Mouse (Mus musculus): ENCODE measurements around the gene Gm4737. TPM values are rescaled to one million over a fixed set of nuclear protein-coding genes. Genes with fewer than 3 reads are reported as not detected.
"Not testable (repeated sequence)": the region's sequence is repeated elsewhere in the genome, so short reads cannot be mapped to it uniquely, and the experiment has no call there.

Gm4737 gene
- polyA plus RNA-seq (2012; rRNA removed), result 7.3 and 8.0 TPM in 2 replicates

GRCm38 (mm10) chr16:46154832-46155231 is at the start of gene Gm4737:
Gm4737 (minus strand) TSS chr16:46155077.
- 93% methylated on average over 15 of the region's 16 CpGs for WGBS
- not testable (repeated sequence) for DNase-seq; H3K4me3 ChIP-seq (replicated peaks; ENCODE audit: extremely low read depth, low read depth, low read length); H3K4me1 ChIP-seq (ENCODE audit: control insufficient read depth, insufficient read depth, low read length)

DNA sequence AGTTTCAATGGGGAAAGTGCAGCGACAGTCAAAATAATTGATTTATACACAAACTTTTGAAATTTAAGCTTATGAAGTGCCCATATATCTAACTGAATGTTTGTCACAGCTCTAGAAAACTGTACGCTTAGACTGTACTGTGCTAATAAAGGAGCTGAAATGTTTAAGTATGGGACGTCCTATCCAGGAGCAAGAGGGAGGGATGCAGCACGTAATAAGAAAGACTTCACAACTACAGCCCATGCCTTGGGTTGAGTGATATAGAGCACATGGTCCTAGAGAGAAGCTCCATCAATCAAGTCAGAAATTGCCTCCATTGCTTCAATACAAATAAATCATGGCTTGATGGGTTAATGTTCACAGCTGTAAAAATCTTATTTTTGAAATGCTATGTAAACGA is 40.9 kb upstream of the Gm4737 start:
- TF ChIP-seq CTCF (IDR thresholded peaks at IDR 0.05; ENCODE audit: insufficient read depth, low read length) (no peak), POLR2A (IDR thresholded peaks at IDR 0.05; ENCODE audit: borderline replicate concordance, extremely low read depth, low read depth, low read length) (no peak)
- DNase-seq, result no peak
- Histone ChIP-seq H3K4me3 (replicated peaks; ENCODE audit: extremely low read depth, low read depth, low read length) (no peak overlapping the region), H3K4me1 (ENCODE audit: control insufficient read depth, insufficient read depth, low read length) (no peaks in the 10 kb centered on the region)
- 75% methylated on average over 5 of the region's 5 CpGs for WGBS

- H3K4me1 ChIP-seq (ENCODE audit: control insufficient read depth, insufficient read depth, low read length), result no peaks in the 10 kb centered on the region
- TF ChIP-seq CTCF (IDR thresholded peaks at IDR 0.05; ENCODE audit: insufficient read depth, low read length), result no peak
- no peak for TF ChIP-seq POLR2A (IDR thresholded peaks at IDR 0.05; ENCODE audit: borderline replicate concordance, extremely low read depth, low read depth, low read length)
- H3K4me3 ChIP-seq (replicated peaks; ENCODE audit: extremely low read depth, low read depth, low read length), result no peak overlapping the region
- WGBS, result 80% methylated on average over 5 of the region's 5 CpGs
- DNase-seq, result no peak
Measured at GRCm38 (mm10) chr16:46183096-46183495, 28.2 kb upstream of the Gm4737 start.

DNA sequence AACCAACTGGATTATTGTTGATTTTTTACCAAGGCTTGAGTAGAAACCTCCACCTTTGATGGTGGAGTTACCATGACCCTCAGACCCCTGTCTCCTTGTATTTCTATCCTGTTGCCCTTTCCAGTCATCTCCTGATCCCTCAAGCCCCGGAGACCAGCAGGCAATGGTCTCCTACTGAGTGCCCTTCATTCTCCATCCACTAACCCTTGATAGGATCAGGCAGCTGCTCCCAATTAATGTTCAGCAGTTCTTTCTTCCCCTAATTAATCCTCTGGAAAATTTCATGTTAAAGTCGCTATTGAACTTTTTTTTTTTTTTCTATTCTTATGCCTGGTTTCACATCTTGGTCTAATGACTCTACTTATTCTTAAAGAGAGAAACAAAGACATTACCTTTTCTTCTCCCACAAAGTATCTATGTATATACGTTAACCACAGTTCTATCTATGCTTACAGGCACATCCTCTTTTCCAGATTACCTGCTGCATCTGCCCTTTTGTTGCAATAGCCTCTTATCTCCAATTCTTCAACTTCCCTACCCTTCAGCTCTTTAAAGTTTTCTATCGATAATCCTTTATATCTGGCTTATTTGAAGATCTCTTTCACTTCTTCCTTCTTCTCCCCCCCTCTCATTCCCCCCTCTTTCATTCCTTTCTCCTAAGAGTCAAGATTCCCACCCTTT is 23.4 kb upstream of the Gm4737 start:
- no peak for DNase-seq
- TF ChIP-seq CTCF (IDR thresholded peaks at IDR 0.05; ENCODE audit: insufficient read depth, low read length) (no peak), POLR2A (IDR thresholded peaks at IDR 0.05; ENCODE audit: borderline replicate concordance, extremely low read depth, low read depth, low read length) (no peak)
- Histone ChIP-seq H3K4me1 (ENCODE audit: control insufficient read depth, insufficient read depth, low read length) (no peaks in the 10 kb centered on the region), H3K4me3 (replicated peaks; ENCODE audit: extremely low read depth, low read depth, low read length) (no peak overlapping the region)
- WGBS, result 70% methylated on average over 4 of the region's 4 CpGs

- no peak for DNase-seq
- Histone ChIP-seq H3K4me1 (ENCODE audit: control insufficient read depth, insufficient read depth, low read length) (no peaks in the 10 kb centered on the region), H3K4me3 (replicated peaks; ENCODE audit: extremely low read depth, low read depth, low read length) (no peak overlapping the region)
- no peak for TF ChIP-seq CTCF (IDR thresholded peaks at IDR 0.05; ENCODE audit: insufficient read depth, low read length)
- TF ChIP-seq POLR2A (IDR thresholded peaks at IDR 0.05; ENCODE audit: borderline replicate concordance, extremely low read depth, low read depth, low read length), result no peak
Measured at GRCm38 (mm10) chr16:46173039-46173438, 18.2 kb upstream of the Gm4737 start.

- no peak overlapping the region for H3K4me3 ChIP-seq (replicated peaks; ENCODE audit: extremely low read depth, low read depth, low read length)
- no peaks in the 10 kb centered on the region for H3K4me1 ChIP-seq (ENCODE audit: control insufficient read depth, insufficient read depth, low read length)
- DNase-seq, result no peak
- 73% methylated on average over 3 of the region's 3 CpGs for WGBS
- TF ChIP-seq POLR2A (IDR thresholded peaks at IDR 0.05; ENCODE audit: borderline replicate concordance, extremely low read depth, low read depth, low read length) (no peak), CTCF (IDR thresholded peaks at IDR 0.05; ENCODE audit: insufficient read depth, low read length) (no peak)
Measured at GRCm38 (mm10) chr16:46166971-46167370, 12.1 kb upstream of the Gm4737 start.

GRCm38 (mm10) chr16:46165305-46165704 is 10.4 kb upstream of the Gm4737 start:
- no peak for TF ChIP-seq CTCF (IDR thresholded peaks at IDR 0.05; ENCODE audit: insufficient read depth, low read length)
- TF ChIP-seq POLR2A (IDR thresholded peaks at IDR 0.05; ENCODE audit: borderline replicate concordance, extremely low read depth, low read depth, low read length), result no peak
- H3K4me3 ChIP-seq (replicated peaks; ENCODE audit: extremely low read depth, low read depth, low read length), result no peak overlapping the region
- no peak for DNase-seq
- WGBS, result 63% methylated on average over 4 of the region's 4 CpGs
- H3K4me1 ChIP-seq (ENCODE audit: control insufficient read depth, insufficient read depth, low read length), result no peaks in the 10 kb centered on the region

DNA sequence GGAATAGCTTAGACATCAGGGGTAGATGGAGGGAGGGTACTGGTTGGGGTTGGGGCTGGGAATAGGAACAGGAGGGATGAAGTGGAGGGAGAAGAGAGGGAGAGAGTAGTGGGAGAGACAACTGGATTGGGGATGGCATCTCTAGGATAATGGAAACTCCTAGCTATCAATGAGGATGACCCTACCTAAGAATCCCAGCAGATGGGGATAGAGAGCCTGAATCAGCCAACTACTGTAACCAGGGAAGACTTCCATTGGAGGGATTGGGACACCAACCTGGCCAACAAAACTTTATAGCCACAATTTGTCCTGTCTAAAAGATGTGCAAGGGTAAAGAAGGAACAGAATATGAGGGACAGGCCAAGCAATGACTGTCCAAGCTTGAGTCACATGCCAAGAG is 3.7 kb downstream of the Gm4737 start:
- TF ChIP-seq CTCF (IDR thresholded peaks at IDR 0.05; ENCODE audit: insufficient read depth, low read length) (no peak), POLR2A (IDR thresholded peaks at IDR 0.05; ENCODE audit: borderline replicate concordance, extremely low read depth, low read depth, low read length) (no peak)
- no peaks in the 10 kb centered on the region for H3K4me1 ChIP-seq (ENCODE audit: control insufficient read depth, insufficient read depth, low read length)
- no peak overlapping the region for H3K4me3 ChIP-seq (replicated peaks; ENCODE audit: extremely low read depth, low read depth, low read length)
- no peak for DNase-seq

GRCm38 (mm10) chr16:46148661-46149341 is 6.1 kb downstream of the Gm4737 start:
- Histone ChIP-seq H3K4me1 (ENCODE audit: control insufficient read depth, insufficient read depth, low read length) (no peaks in the 10 kb centered on the region), H3K4me3 (replicated peaks; ENCODE audit: extremely low read depth, low read depth, low read length) (no peak overlapping the region)
- no peak for TF ChIP-seq CTCF (IDR thresholded peaks at IDR 0.05; ENCODE audit: insufficient read depth, low read length)
- TF ChIP-seq POLR2A (IDR thresholded peaks at IDR 0.05; ENCODE audit: borderline replicate concordance, extremely low read depth, low read depth, low read length), result no peak
- WGBS, result 43% methylated on average over 3 of the region's 3 CpGs
- DNase-seq, result no peak

DNA sequence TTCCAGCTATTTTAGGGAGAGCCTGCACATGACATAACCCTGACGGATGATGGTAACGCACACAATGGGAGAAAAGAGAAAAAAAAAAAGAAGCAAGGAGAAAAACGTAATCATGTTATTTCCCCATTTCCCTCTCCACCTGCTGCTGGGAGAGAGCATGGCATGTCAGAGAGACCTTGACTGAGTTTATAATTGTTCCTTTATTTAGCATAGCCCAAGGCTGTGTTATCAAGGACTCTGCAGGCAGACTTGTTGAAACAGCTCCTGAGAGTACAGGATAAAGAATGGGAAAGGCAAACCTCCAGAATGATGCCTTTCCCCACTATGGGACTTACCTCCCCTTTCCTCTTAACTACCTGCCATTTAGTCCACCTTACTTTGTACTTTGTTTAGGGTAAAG is 7.9 kb downstream of the Gm4737 start:
- Histone ChIP-seq H3K4me1 (ENCODE audit: control insufficient read depth, insufficient read depth, low read length) (no peaks in the 10 kb centered on the region), H3K4me3 (replicated peaks; ENCODE audit: extremely low read depth, low read depth, low read length) (no peak overlapping the region)
- WGBS, result 55% methylated on average over 3 of the region's 3 CpGs
- DNase-seq, result no peak
- TF ChIP-seq POLR2A (IDR thresholded peaks at IDR 0.05; ENCODE audit: borderline replicate concordance, extremely low read depth, low read depth, low read length) (no peak), CTCF (IDR thresholded peaks at IDR 0.05; ENCODE audit: insufficient read depth, low read length) (no peak)

Measured in lung, adult 2 months (tissue).